Mouse (Mus musculus): Measurements from ENCODE around the gene Col9a3.

The Col9a3 gene

DNA sequence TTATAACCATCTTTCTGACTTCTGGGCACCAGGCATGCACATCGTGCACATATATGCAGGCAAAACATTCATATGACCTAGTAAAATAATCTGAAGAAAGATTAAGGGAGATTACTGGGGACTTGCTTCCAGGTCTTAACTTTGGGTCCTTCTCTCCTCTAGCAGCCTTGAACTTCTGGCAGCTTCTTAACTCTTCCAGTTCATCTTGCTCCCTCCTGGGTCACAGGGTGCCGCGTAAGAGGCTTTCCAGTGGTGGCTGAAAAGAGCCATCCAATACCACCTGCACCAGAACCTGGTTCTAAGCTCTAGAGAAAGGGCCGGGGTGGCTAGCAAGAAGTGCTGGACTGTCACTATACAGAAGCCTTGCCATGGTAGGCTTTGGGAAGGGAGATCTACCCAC, at the start of gene Col9a3:
TSS of gene Col9a3 (plus strand) at position 301 of the 400 bp plus-strand sequence.
- no peak for DNase-seq

GRCm38 (mm10) chr2:180552340-180552739, 45.2 kb upstream of the Col9a3 start:
- DNase-seq: no peak

GRCm38 (mm10) chr2:180555219-180555618, 42.4 kb upstream of the Col9a3 start:
- DNase-seq: no peak

GRCm38 (mm10) chr2:180556470-180556869, 41.1 kb upstream of the Col9a3 start:
- no peak for DNase-seq

DNA sequence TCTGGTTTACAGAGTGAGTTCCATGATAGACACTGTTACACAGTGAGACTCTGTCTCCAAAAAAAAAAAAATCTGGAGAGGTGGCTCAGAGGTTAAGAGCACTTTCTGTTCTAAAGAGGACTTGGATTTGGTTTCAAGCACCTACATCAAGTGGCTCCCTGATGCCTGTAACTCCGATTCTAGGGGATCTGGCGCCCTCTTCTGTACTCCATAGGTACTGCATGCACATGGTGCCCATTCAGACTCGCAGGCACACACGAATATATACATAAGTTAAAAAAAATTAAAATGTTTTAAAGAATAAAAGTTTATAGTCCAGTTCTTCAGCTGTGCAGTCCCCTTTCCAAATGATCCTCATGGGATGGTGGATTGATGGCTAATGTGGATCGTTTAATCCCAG, 37.3 kb upstream of the Col9a3 start:
- no peak for DNase-seq

DNA sequence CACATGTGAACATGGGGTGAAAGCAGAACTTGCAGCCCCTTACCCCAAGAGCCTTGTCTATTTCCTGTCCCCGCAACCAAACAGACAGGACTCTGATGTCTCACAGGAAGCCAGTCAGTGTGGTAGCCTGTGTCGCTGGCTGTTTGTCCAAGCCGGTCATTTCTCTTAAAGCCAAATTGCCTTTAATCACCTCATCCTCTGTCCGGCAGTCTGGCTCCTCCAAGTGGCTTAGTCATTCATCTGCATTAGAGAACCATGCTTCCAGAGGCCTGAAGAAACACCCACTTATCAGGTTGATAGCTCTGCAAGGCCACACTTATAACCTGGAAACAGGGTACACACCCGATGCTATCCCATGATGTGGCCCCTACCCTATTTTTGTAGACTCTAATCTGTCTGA, 35.4 kb upstream of the Col9a3 start:
- DNase-seq: no peak

DNA sequence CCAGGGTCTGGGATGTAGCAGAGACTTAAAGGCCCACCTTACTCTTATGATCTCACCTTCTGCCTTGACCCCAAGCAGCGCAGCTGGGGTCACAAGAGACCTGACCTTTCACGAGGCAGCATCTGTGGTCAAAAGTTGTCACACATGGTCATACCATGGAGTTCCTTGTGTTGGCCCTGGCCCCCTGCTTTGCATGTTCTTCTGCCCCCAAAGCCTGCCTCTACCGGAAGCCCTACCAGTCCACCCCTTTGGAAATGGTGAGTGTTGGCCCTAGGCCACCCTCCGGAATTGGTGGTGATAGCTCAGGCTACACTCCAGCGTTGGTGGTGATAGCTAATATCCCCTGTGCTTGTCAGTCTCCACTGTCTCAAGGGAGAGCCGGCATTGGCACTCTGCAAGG, 34.3 kb upstream of the Col9a3 start:
- DNase-seq: no peak

- DNase-seq: no peak
Observed at GRCm38 (mm10) chr2:180563841-180564240, 33.7 kb upstream of the Col9a3 start.

GRCm38 (mm10) chr2:180566240-180566913, 31.2 kb upstream of the Col9a3 start:
- DNase-seq: peak in 1 of 2 experiments; percentile 54

DNA sequence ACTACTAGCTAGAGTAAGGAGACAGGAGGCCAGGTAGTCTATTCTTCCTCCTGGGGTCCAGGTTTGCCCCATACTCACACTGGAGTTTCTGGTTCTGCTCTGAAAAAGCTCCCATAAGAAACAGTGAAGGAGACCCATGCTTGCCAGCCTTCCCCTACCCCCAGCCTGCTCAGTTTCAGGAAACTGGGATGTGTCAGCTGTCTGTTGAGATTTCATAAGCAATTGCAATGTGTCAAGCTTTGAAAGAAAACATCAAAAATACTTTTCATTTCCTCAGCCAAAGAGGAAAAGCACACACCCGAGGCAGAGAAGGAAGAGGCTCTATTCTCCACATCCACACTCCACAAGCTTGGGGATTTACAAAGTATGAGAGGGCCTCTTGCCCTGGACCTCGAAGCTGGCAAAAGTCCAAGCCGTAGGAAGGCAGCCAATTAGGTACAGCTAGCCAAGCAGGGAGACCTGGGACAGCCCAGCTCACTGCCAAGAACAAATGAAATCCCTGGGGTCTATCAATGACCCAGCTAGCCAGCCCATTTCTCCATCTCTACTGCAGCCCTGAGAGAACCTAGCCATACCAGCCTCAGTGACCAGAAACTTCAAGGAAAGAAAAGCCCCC, 28.5 kb upstream of the Col9a3 start:
- peak; percentile 63 to 68 for DNase-seq

- DNase-seq: no peak
Observed at GRCm38 (mm10) chr2:180576482-180576881, 21.1 kb upstream of the Col9a3 start.

DNA sequence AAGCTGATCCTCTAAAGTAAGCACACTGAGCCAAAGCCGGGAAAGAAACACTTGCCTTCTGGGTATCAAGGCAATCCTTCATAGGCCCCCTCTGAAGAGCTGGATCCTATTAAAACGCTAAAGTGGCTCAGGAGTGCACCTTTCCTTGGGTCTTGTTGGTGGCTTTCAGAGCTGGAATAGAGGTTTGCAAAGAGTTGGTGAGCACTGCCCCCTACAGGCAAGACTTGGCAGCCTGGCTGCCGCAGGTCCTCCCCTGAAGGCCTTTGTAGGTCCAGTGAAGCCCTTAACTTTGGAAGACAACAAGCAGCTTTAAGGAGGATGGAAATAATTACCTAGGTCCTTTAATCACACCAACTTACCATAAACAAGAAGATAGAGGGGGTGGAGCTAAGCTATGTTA, 18.9 kb upstream of the Col9a3 start:
- peak; percentile 40 to 76 for DNase-seq

GRCm38 (mm10) chr2:180581002-180581401, 16.6 kb upstream of the Col9a3 start, which contains the start of gene Mrgbp:
Gene Mrgbp, plus strand, starts transcription at chr2:180581304.
- DNase-seq: no peak

- DNase-seq: peak; percentile 96 to 98
Observed at GRCm38 (mm10) chr2:180582481-180583153, 15.0 kb upstream of the Col9a3 start.

DNA sequence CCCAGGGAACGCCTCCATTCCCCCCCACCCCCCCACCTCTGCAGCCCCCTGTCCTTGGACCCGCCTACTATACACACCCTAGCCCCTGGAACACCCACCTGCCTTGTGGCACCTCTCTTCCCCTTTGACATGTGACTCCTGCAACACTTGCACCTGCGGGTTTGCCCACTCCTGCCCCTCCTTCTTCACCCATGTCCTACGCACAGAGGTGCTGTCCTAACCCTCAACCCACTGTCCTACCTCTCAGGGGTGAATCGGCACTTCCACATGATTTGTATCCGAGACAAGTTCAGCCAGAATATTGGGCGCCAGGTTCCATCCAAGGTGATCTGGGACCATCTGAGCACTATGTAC, 14.5 kb upstream of the Col9a3 start:
- DNase-seq: peak in 1 of 2 experiments; percentile 31

DNA sequence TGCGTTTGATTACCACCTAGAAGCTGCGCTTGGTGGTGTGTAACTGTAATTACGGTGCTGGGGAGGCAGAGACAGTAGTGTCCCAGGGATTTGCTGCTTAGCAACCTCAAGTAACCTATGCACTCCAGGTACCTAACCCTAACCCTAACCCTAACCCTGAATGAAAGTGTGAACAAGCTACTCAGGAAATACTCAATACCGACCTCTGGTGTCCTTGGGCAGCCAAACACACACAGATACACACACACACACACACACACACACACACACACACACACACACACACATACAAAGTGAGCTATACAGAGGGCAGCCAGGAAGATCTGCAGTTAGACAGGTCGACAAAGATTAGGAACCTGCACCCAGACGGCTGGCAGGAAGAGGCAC, 8.9 kb upstream of the Col9a3 start:
- no peak for DNase-seq

DNA sequence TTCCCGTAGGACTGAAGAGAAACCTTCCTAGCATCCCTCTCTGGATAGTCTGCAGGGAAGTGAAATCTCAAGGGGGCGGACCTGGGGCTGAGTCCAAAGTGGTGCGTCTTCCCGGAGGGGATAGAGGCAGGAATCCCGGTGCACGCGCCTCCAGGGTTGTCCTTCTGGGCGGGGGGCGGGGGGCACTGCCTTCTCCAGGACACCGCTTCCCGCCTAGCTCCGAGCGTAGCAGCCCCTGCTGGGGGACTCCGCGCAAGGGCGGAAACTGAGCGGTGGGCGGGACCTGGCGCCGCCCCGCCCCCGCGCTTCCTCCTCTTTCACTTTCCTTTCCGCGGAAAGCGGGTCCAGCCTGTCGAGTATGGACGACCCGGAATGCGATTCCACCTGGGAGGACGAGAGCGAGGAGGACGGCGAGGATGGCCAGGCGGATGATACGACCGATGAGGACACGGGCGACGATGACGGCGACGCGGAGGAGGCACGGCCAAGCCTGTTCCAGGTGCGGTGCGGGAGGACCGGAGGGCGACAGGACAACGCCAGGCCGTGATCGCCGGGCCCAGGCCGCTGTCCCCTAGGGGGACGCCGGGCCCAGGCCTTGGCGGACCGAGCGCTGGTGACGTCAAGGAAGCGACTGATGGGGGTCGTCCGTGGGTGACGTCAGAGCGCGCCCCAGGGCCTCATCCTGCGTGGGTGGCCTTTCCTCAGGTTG, 8.3 kb upstream of the Col9a3 start, which contains the start of gene Ogfr:
TSS of gene Ogfr (plus strand) at position 123 of the 709 bp plus-strand sequence.
- peak; percentile 63 to 77 for DNase-seq

DNA sequence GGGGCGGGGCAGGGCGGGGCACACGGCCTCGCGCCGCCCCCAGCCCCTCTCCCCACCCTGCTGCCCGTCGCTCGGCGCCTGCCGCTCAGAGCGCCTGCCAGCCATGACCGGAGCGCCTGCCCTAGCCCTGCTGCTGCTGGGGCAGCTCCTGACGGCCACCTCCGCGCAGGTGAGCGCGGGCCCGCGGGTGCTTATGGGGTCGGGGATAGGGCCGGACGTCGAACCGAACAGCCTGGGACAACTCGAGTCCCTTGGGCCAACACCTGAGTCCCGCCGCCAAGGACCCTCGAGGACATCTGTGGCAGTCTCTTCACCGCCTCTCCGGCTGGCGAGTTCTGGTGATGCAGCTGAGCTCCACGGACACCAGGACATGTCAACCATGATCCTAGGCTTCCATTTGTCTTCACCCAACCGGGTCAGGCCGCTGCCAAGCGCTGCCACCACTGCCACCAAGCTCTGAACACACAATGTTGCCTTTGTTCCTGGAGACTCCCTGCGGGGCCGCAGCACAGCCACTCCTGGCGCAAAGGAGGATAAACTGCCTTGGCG, 641 bp downstream of the Col9a3 start:
- DNase-seq: no peak

DNA sequence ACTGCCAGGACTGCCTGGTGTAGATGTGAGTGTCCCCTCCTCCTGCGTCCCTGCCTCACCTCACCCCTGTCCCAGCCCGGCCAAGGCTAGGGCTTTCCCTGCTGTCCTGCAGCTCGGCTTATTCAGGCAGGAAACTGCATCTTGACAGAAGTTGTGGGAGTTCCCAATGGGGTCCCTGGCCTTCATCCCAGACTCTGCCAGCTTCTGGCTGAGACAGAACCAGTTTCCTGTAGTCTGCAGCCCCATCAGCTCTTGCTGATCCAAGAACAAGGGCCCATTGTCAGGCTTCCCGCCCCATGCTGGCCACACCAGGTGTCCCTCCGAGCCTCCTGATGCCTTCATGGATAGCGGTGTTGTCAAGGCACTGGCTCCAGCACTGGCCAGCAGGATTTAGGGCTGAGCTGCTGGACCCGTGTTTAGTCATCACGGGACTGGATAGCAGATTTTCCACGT, 3.0 kb downstream of the Col9a3 start:
- DNase-seq: no peak

DNA sequence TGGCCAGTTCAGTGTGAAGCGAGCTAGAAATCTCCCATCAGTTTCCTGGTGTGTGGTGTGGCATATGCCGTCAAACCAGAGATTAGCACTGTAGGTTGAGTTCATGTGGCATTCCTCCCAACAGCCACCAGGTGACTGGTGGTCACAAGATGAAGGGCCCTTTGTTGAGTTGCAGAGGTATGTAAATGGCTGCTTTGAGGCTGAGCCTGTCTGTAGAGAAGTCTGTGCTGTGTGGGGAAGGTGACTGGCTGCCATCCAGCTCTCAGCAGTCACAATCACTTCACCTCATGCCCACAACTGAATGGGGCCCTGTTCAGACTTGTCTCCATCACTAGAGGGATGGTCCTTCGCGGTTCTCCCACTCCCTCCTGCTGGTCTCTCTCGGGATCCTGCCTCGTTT, 7.2 kb downstream of the Col9a3 start:
- DNase-seq: no peak

GRCm38 (mm10) chr2:180610283-180610682, 12.7 kb downstream of the Col9a3 start:
- DNase-seq: no peak

GRCm38 (mm10) chr2:180611882-180612281, 14.3 kb downstream of the Col9a3 start:
- no peak for DNase-seq

Measured in kidney, adult 8-10 months (tissue).